Mouse (Mus musculus) embryonic facial prominence, embryonic 11.5 days (tissue): ENCODE data around the gene Pbp2. TPM values are rescaled to one million over a fixed set of nuclear protein-coding genes. Genes with fewer than 3 reads are reported as not detected.

ENCODE experiments used
- ATAC-seq: fragments of 200-750 bp; cut with Nextera tagmentation; replicated peaks from 2 replicates; pipeline ENCODE4 v1.8.0; 2017; ENCODE audit warnings: low read depth; ENCODE audit not compliant: insufficient number of reproducible peaks, low FRiP score, low TSS enrichment
- DNase-seq: peaks from one replicate; pipeline ENCODE4 v3.0.0-alpha.2; 2015; ENCODE audit warnings: low spot score
- H3K27ac ChIP-seq: fragments of 300-500 bp; sonication (generic); replicated peaks from 2 replicates; pipeline ENCODE4 v1.5.1; 2014; ENCODE audit warnings: mild to moderate bottlenecking, low read depth, low read length, control low read depth
- H3K27me3 ChIP-seq: fragments of 300-500 bp; sonication (generic); 2 replicates; pipeline ENCODE4 v1.6.1; 2014; ENCODE audit warnings: mild to moderate bottlenecking, low read length, moderate library complexity, mixed read lengths; ENCODE audit not compliant: control insufficient read depth, insufficient read depth
- H3K36me3 ChIP-seq: fragments of 300-500 bp; sonication (generic); replicated peaks from 2 replicates; pipeline ENCODE4 v1.6.1; 2014; ENCODE audit warnings: low read depth, mild to moderate bottlenecking, low read length, moderate library complexity, mixed read lengths; ENCODE audit not compliant: control insufficient read depth, insufficient read depth
- H3K4me1 ChIP-seq: fragments of 300-500 bp; sonication (generic); 2 replicates; pipeline ENCODE4 v1.6.1; 2014; ENCODE audit warnings: low read length, mixed read lengths; ENCODE audit not compliant: control insufficient read depth, insufficient read depth
- H3K4me2 ChIP-seq: fragments of 300-500 bp; sonication (generic); 2 replicates; pipeline ENCODE4 v1.6.1; 2014; ENCODE audit warnings: low read depth, mild to moderate bottlenecking, control low read depth, low read length, moderate library complexity
- H3K4me3 ChIP-seq: fragments of 300-500 bp; sonication (generic); 2 replicates; pipeline ENCODE4 v1.5.1; 2014; ENCODE audit warnings: low read depth, low read length, control low read depth
- H3K9ac ChIP-seq: fragments of 300-500 bp; sonication (generic); replicated peaks from 2 replicates; pipeline ENCODE4 v1.6.1; 2014; ENCODE audit warnings: mild to moderate bottlenecking, control low read depth, low read length
- H3K9me3 ChIP-seq: fragments of 300-500 bp; sonication (generic); replicated peaks from 2 replicates; pipeline ENCODE4 v1.6.1; 2016; ENCODE audit warnings: mild to moderate bottlenecking, low read length, inconsistent platforms, mixed read lengths; ENCODE audit not compliant: control insufficient read depth
- WGBS: fragments of 180-500 bp; shearing (Covaris S2); extraction: QIAGEN DNeasy Blood & Tissue Kit; methylation state at CpG from one replicate; pipeline ENCODE4 v1.1.7; 2014; 5-methylcytosine and 5-hydroxymethylcytosine counted together
- polyA plus RNA-seq: library from polyadenylated mRNA; unstranded; fragments of >200 nt; fragmentation: Nextera tagmentation; extraction: Ambion mirVana; gene quantifications from 2 replicates; pipeline ENCODE4 v1.2.1, GENCODE M21; 2014

Gene Pbp2
- polyA plus RNA-seq, 1 experiment from 2014 or later: not detected

GRCm38 (mm10) chr6:135316141-135316540 lies 5.9 kb upstream of the Pbp2 start:
- WGBS: 85% methylated on average over 2 of the region's 2 CpGs
- Histone ChIP-seq H3K4me2 (no peak overlapping the region), H3K9me3 (no peaks in the 10 kb centered on the region), H3K27me3 (no peaks in the 10 kb centered on the region), H3K27ac (no peak overlapping the region), H3K9ac (no peak overlapping the region), H3K36me3 (no peaks in the 10 kb centered on the region), H3K4me3 (no peak overlapping the region), H3K4me1 (no peaks in the 10 kb centered on the region)
- ATAC-seq (no peak), DNase-seq (no peak)

GRCm38 (mm10) chr6:135313981-135314380 lies 3.8 kb upstream of the Pbp2 start:
- no peak overlapping the region for H3K27ac ChIP-seq
- no peak overlapping the region for H3K4me2 ChIP-seq
- no peaks in the 10 kb centered on the region for H3K36me3 ChIP-seq
- H3K27me3 ChIP-seq: no peaks in the 10 kb centered on the region
- no peak for ATAC-seq
- no peaks in the 10 kb centered on the region for H3K4me1 ChIP-seq
- DNase-seq: no peak
- 48% methylated on average over 9 of the region's 9 CpGs for WGBS
- no peak overlapping the region for H3K9ac ChIP-seq
- H3K4me3 ChIP-seq: no peak overlapping the region
- no peaks in the 10 kb centered on the region for H3K9me3 ChIP-seq

GRCm38 (mm10) chr6:135312038-135312437 lies 1.8 kb upstream of the Pbp2 start:
- ATAC-seq (no peak), DNase-seq (no peak)
- Histone ChIP-seq H3K27me3 (no peaks in the 10 kb centered on the region), H3K36me3 (no peaks in the 10 kb centered on the region), H3K9ac (no peak overlapping the region), H3K4me1 (no peaks in the 10 kb centered on the region), H3K9me3 (no peaks in the 10 kb centered on the region), H3K27ac (no peak overlapping the region), H3K4me3 (no peak overlapping the region), H3K4me2 (no peak overlapping the region)
- WGBS: 80% methylated on average over 5 of the region's 5 CpGs

GRCm38 (mm10) chr6:135304576-135305260 lies 5.5 kb downstream of the Pbp2 start:
- peak; percentile 23; the same call in 1 of the 2 replicates for ATAC-seq
- H3K36me3 ChIP-seq: no peaks in the 10 kb centered on the region
- H3K9me3 ChIP-seq: no peaks in the 10 kb centered on the region
- no peak overlapping the region for H3K9ac ChIP-seq
- no peak overlapping the region for H3K4me2 ChIP-seq
- H3K27ac ChIP-seq: peak overlapping the region; percentile 36; the same call in 1 of the 2 replicates
- H3K4me3 ChIP-seq: no peak overlapping the region
- WGBS: 41% methylated on average over 7 of the region's 7 CpGs
- H3K4me1 ChIP-seq: no peaks in the 10 kb centered on the region
- H3K27me3 ChIP-seq: no peaks in the 10 kb centered on the region
- peak; percentile 50 for DNase-seq

- no peaks in the 10 kb centered on the region for H3K27me3 ChIP-seq
- 82% methylated on average over 10 of the region's 10 CpGs for WGBS
- no peak overlapping the region for H3K4me3 ChIP-seq
- H3K9me3 ChIP-seq: no peaks in the 10 kb centered on the region
- DNase-seq (no peak), ATAC-seq (no peak)
- H3K4me1 ChIP-seq: no peaks in the 10 kb centered on the region
- no peak overlapping the region for H3K27ac ChIP-seq
- H3K9ac ChIP-seq: no peak overlapping the region
- no peak overlapping the region for H3K4me2 ChIP-seq
- H3K36me3 ChIP-seq: no peaks in the 10 kb centered on the region
These were observed 7.6 kb downstream of the Pbp2 start for GRCm38 (mm10) chr6:135302421-135303125.

- Histone ChIP-seq H3K36me3 (no peaks in the 10 kb centered on the region), H3K9ac (no peak overlapping the region), H3K9me3 (no peaks in the 10 kb centered on the region), H3K27me3 (no peaks in the 10 kb centered on the region), H3K27ac (no peak overlapping the region), H3K4me1 (no peaks in the 10 kb centered on the region), H3K4me3 (no peak overlapping the region), H3K4me2 (no peak overlapping the region)
- 84% methylated on average over 4 of the region's 4 CpGs for WGBS
- DNase-seq: no peak
- ATAC-seq: no peak
These were observed 9.7 kb downstream of the Pbp2 start for GRCm38 (mm10) chr6:135300469-135300868.

- Histone ChIP-seq H3K4me2 (no peak overlapping the region), H3K9ac (no peak overlapping the region), H3K4me1 (no peaks in the 10 kb centered on the region; the same call in 1 of the 2 replicates), H3K27me3 (no peaks in the 10 kb centered on the region), H3K27ac (no peak overlapping the region), H3K36me3 (no peaks in the 10 kb centered on the region), H3K9me3 (no peaks in the 10 kb centered on the region), H3K4me3 (no peak overlapping the region)
- WGBS: 87% methylated on average over 7 of the region's 7 CpGs
- ATAC-seq (no peak), DNase-seq (no peak)
These were observed 11.1 kb downstream of the Pbp2 start for GRCm38 (mm10) chr6:135299024-135299550.

- no peak for ATAC-seq
- H3K4me2 ChIP-seq: no peak overlapping the region
- WGBS: 85% methylated on average over 7 of the region's 7 CpGs
- H3K4me3 ChIP-seq: no peak overlapping the region
- no peak for DNase-seq
- no peak overlapping the region for H3K27ac ChIP-seq
- H3K27me3 ChIP-seq: no peaks in the 10 kb centered on the region
- H3K4me1 ChIP-seq: no peaks in the 10 kb centered on the region; the same call in 1 of the 2 replicates
- H3K9ac ChIP-seq: no peak overlapping the region
- no peaks in the 10 kb centered on the region for H3K36me3 ChIP-seq
- H3K9me3 ChIP-seq: no peaks in the 10 kb centered on the region
These were observed 12.6 kb downstream of the Pbp2 start for GRCm38 (mm10) chr6:135297570-135297969.
